Mouse (Mus musculus): ENCODE results near the gene Ccdc130. TPM values are rescaled to one million over a fixed set of nuclear protein-coding genes. Genes with fewer than 3 reads are reported as not detected.

The Ccdc130 gene
- 10 to 100 TPM; 20.2 to 23.0 TPM for total RNA-seq (2021)
- long read RNA-seq, experiment 1, transcript Ccdc130-202 (10 exons, 2,119 nt): major isoform, 7 of 9 reads
- long read RNA-seq, experiment 1, partial matches to known transcripts: 1 of 9 reads
- long read RNA-seq, experiment 1, other reads (novel, unspliced or antisense): 0 of 9 reads
- long read RNA-seq, experiment 2, transcript Ccdc130-202 (10 exons, 2,119 nt): major isoform, 6 of 8 reads
- long read RNA-seq, experiment 2, partial matches to known transcripts: 0 of 8 reads
- long read RNA-seq, experiment 2, other reads (novel, unspliced or antisense): 2 of 8 reads

DNA sequence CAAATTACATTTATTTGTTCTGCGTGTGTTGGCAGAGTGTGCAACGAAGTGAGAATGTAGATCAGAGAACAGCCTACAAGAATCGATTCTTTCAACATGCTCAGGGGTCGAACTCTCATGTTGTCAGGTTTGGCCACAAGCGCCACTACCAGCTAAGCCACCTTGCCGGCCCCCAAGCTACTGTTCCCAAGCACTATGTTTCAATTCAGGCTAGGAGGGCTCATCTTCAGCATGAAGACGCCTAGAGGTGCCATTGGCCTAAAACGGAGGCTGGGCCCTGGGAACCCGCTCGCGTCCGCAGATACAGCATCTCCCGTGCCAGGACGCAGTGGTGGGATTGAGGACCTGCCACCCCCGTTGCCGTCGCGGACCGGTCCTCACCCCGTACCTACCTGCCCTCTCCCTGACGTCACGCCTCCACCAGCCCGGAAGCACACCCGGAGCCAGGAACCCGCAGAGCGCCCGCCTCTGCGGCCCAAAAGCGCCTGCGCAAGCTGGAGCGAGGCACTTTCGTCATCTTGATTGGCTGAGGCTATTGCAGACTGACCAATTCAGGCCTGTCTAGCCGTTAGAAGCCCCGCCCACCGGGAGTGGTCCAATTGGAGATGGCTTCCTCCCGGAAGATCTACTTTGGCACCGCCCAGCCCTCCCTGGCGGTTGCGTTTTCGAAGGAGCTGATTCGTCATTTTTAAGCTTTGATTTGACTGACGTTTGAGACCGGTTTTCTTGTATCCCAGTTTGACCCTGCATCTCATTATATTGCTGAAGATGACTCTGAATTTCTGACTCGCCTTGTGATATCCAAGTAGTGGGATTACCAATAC is at the start of gene Ccdc130:
Gene Ccdc130 (minus strand): TSS at position 431 of the 824 bp plus-strand sequence.
- DNase-seq: peak; percentile 99 to 100

- DNase-seq: peak; percentile 8 to 22
Observed at GRCm38 (mm10) chr8:84308376-84308775, 38.2 kb upstream of the Ccdc130 start.

DNA sequence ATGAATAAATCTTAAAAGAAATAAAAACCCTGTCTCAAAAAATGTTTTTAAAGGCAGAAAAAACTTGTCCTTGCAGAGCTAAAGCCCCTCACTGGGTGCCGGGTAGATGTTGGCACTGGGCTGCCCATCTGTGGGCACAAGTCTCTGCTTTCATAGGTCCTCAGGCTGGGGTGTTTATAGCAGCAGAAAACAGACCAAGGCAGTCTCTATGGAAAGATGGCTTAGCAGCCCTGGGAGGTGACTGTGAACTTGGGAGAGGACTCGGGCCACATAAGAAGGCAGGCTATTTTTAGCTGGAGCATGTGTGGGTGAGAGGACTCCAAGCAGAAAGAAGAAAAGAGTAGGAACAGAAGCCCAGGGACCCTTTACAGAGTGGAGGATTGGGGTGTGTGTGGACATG is 33.8 kb upstream of the Ccdc130 start:
- no peak for DNase-seq

GRCm38 (mm10) chr8:84297029-84297785 is 27.0 kb upstream of the Ccdc130 start:
- DNase-seq: no peak

GRCm38 (mm10) chr8:84291688-84292087 is 21.5 kb upstream of the Ccdc130 start:
- DNase-seq: peak; percentile 43 to 68

- DNase-seq: no peak
Observed at GRCm38 (mm10) chr8:84291086-84291485, 20.9 kb upstream of the Ccdc130 start.

- DNase-seq: peak; percentile 25 to 27
Observed at GRCm38 (mm10) chr8:84288892-84289291, 18.7 kb upstream of the Ccdc130 start.

GRCm38 (mm10) chr8:84285665-84286064 is 15.5 kb upstream of the Ccdc130 start:
- DNase-seq: peak; percentile 49 to 62

- DNase-seq: peak in 1 of 2 experiments; percentile 13
Observed at GRCm38 (mm10) chr8:84284608-84285063, 14.5 kb upstream of the Ccdc130 start.

DNA sequence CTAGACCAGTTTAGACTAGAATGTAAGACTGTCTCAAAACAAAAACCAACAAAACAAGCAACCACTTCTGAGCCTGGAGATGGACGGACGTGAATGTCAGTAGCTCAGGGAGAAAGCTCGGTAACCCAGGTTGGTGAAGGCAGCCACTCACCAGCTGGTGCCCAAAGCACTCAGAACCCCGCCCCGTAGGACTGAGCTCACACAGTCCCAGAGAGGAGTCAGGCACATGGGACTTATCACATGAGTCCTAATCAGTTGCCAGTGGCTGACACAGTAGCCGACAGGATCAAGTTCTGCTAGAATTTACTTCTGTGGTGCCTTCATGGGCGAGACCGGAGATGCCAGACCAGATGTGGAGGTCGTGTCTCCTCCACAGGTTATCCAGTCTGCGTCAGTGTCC is 10.6 kb upstream of the Ccdc130 start:
- DNase-seq: no peak

DNA sequence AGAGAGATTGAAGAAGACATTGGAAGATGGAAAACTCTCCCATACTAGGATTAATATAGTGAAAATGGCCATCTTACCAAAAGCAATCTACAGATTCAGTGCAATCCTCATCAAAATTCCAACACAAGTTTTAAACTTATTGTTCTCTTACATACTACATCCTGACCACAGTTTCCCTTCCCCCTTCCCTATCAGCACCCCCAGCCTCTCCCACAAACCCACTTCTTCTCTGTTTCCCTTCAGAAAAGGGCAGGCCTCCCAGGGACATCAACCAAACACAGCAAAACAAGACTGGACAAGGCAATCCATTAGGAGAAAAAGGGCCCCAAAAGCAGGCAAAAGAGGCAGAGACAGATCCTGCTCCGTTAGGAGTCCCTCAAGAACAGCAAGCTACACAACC is 6.3 kb upstream of the Ccdc130 start:
- no peak for DNase-seq

DNA sequence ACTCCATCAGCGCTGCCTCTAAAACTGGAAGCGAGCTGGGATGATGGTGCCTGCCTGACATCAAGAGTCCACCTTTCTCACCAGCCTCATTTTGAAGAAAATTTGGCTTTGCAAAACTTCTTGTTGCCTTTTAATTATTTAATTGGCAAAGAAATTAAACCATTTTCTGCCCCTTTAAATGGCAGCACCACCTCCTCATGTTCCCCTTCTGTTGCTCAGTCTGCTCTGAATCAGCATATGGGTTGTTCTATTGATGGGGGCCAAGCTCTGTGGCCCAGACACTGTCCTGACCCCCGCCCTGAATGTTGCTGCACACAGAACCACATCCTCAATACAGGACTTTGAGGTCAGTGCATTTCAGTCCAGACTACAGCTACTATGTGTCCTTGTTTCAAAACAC is 3.8 kb upstream of the Ccdc130 start:
- no peak for DNase-seq

DNA sequence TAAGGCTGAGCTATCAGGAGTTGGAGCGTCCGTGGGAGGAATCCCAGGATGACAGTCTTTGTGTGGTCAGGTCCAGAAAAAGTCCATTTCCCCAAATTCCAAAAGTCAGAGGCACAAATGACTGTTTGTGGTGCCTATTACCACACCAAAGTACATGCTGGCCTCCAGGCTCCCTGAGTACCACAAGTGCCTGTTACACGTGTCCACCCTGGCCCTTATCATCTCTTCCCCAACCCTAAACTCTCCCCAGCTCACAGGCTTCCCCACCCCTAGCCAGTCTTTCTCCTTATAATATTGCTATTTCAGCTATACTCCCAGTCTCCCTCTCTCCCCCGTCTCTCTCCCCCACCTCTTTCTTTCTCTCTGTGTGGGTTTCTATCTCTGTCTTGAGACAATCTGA is 2.1 kb upstream of the Ccdc130 start:
- no peak for DNase-seq

- DNase-seq: no peak
Observed at GRCm38 (mm10) chr8:84261098-84261497, 9.1 kb downstream of the Ccdc130 start.

GRCm38 (mm10) chr8:84256822-84257610 is 13.2 kb downstream of the Ccdc130 start, which contains the start of gene Mri1:
TSS of gene Mri1 (minus strand) at chr8:84257326.
- DNase-seq: peak; percentile 86 to 87

- peak in 1 of 2 experiments; percentile 33 for DNase-seq
Observed at GRCm38 (mm10) chr8:84256458-84256821, 13.7 kb downstream of the Ccdc130 start.

DNA sequence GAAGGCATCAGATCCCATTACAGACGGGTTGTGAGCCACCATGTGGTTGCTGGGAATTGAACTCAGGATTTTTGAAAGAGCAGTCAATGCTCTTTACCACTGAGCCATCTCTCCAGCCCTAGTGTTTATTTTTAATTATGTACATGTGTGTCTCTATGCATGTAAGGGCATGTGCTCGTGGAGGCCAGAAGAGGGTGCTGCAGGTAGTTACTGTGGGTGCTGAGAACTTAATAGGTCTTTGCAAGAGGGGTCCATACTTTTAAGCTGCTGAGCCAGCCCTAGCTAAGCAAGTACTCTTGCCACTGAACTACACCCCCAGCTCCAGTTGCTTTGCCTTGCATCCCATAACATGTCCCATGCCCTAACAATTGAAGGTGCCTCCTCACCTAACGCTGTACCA is 14.3 kb downstream of the Ccdc130 start:
- no peak for DNase-seq

GRCm38 (mm10) chr8:84249257-84250170 is 20.7 kb downstream of the Ccdc130 start, which contains the start of gene D8Ertd738e:
TSS of gene D8Ertd738e (minus strand) at chr8:84249719.
- DNase-seq: peak; percentile 89 to 91

DNA sequence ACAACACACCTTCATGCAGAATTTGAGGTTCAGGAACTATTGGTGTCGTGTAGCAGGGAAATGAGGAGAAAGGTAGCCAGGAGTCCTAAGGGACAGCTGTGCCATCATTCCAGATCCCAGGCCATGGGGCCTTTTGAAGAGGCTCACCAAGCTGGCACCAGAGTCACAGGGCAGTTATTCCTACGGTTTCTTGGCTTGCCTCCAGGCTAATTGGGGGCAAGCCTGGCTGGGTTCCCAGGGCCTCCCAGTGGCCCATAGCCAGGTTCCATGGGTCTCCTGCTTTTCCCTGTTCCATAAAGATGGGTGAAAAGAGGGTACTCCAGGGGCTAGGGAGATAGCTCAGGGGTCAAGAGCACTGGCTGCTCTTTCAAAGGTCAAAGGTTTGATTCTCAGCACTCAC is 28.4 kb downstream of the Ccdc130 start:
- DNase-seq: peak in 1 of 2 experiments; percentile 28

DNA sequence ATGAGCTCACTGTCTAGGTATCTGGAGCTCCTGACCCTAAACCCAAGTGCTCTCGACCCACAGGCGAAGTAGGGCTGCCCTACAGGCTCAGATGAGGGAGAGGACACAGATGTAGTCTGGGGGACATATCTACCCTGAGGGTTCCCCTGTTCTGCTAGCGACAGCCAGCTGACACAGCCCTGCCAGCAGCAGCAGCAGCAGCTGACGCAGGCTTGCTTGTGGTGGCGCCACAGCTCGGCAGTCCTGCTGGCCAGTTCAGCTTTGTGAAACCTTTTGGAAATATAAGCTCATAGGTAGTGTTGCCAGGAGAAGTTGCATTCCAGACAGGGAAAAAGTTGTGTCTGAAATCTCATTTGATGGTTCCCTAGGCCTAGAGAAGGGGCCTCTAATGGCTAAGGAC is 29.0 kb downstream of the Ccdc130 start:
- no peak for DNase-seq

Measured in adrenal gland, postnatal 36 days (tissue).